Mouse (Mus musculus) macrophage (primary cell): Measurements from ENCODE around the gene Pou2f1. TPM values are rescaled to one million over a fixed set of nuclear protein-coding genes. Genes with fewer than 3 reads are reported as not detected.

Experiments
- H3K27ac ChIP-seq: fragments of 350-480 bp; formaldehyde crosslinking; 2 replicates; pipeline ENCODE4 v1.9.0; 2021
- H3K36me3 ChIP-seq: fragments of 350-480 bp; formaldehyde crosslinking; 2 replicates; pipeline ENCODE4 v1.9.0; 2021; ENCODE audit errors: inconsistent target
- H3K4me3 ChIP-seq: fragments of 350-480 bp; formaldehyde crosslinking; 2 replicates; pipeline ENCODE4 v1.9.0; 2021; ENCODE audit errors: inconsistent target
- H3K79me2 ChIP-seq: fragments of 350-480 bp; formaldehyde crosslinking; 2 replicates; pipeline ENCODE4 v1.9.0; 2021; ENCODE audit errors: inconsistent target
- WGBS: methylation state at CpG from one replicate; pipeline ENCODE4 v1.1.7; 2026; ENCODE audit warnings: inconsistent platforms; ENCODE audit not compliant: missing documents; 5-methylcytosine and 5-hydroxymethylcytosine counted together
- polyA plus RNA-seq: library from polyadenylated mRNA; stranded (reverse); fragments of 250-400 nt; gene quantifications from 3 replicates; pipeline ENCODE4 v1.2.4, GENCODE M21; 2018; ENCODE audit warnings: inconsistent platforms

Pou2f1 gene
- polyA plus RNA-seq, 1 experiment from 2014 or later, result 6.4 TPM

DNA sequence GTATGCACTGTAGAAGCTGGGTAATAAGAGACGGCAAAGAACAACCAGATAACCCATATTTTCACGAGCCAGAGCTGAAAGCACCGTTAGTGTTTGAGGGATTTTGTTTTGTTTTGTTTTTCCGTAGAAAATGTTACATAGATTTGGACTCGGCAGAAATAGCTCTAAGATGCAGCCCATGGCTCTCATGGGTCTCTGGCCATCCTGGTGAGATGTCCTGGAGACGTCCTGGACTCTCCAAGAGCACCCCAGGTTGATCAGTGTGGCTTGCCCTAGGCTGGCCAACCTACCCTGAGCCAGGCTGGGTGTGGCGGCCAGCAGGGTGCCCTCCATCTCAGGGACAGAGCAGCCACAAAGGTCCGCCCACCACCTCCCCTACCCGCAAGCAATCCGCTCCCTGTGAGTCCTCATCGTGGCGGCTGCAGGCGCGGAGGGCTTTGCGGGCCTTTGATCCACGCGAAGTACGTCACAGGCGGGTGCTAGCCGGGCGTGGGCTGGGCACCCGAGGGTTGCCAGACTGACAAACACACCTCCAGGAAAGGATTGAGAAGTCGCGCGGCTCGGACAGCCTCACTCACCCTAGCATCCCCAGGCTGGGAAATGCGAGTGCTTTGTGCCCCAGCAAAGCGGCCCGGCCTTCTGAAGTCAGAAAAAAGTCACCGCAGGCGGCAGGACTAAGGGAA lies 161.8 kb downstream of the Pou2f1 start:
- H3K27ac ChIP-seq, result no peak overlapping the region
- H3K79me2 ChIP-seq, result no peaks in the 10 kb centered on the region
- whole genome bisulfite sequencing, result 20% methylated on average over 31 of the region's 31 CpGs
- H3K36me3 ChIP-seq, result no peaks in the 10 kb centered on the region
- no peak overlapping the region for H3K4me3 ChIP-seq

DNA sequence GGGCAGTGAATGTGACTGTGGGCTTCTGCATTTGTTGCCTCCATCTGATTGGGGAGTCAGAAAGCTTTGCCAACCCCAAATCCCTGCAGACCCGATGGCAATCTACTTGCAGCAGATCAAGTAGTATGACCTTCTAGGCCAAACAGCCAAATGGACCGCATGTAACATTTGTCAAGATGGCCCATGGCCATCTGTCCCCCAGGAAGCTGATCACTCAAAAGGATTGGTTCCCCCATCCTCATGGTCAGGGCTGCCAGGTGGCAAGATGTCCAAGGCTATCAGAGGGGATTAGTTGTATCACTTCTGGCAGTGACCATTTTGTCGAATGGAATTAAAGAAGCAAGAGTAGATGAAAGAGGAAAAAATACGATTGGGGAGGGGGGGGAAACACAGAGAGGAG lies 163.3 kb downstream of the Pou2f1 start:
- Histone ChIP-seq H3K27ac (no peak overlapping the region), H3K79me2 (no peaks in the 10 kb centered on the region), H3K36me3 (no peaks in the 10 kb centered on the region), H3K4me3 (no peak overlapping the region)
- 90% methylated on average over 4 of the region's 4 CpGs for WGBS

DNA sequence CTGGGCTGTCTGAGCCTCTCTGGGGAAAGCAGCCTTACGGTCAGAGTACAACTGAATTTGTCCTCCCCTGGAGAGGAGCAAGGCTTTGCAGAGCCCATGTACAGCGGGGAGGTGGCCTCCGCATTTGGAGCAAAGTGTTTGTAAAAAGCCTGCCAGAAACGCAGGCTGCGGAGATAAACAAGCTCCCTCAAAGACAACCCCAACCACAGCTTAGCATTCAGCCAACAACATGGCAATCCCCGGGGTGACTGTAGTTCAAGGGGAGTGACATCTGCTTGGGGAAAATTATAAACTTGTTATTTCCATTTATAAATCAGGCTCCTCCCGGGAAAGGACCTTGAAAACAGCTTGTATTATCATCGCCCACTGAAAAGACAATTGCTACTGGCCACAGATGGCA lies 164.9 kb downstream of the Pou2f1 start:
- H3K79me2 ChIP-seq, result no peaks in the 10 kb centered on the region
- no peaks in the 10 kb centered on the region for H3K36me3 ChIP-seq
- no peak overlapping the region for H3K27ac ChIP-seq
- WGBS, result 88% methylated on average over 8 of the region's 8 CpGs
- H3K4me3 ChIP-seq, result no peak overlapping the region

DNA sequence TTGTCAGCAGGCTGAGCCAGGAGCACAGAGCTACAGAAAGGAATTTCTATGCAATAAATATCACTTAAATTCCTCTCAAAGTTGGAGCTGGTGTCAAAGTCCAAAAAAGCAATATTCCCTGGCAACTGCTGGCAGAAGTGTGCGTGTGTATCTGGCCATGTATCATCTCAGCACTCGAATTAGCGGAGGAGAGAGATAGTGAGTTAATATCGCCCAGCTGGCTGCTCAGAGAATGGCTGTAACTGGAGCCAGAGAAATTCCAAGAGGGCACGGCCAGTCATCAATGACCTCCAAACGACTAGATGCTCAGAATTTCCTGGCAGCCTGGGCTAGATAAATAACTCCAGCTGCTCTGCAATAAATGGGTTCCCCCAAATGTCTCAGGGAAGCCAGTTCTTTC lies 166.0 kb downstream of the Pou2f1 start:
- H3K4me3 ChIP-seq, result no peak overlapping the region
- no peaks in the 10 kb centered on the region for H3K79me2 ChIP-seq
- no peaks in the 10 kb centered on the region for H3K36me3 ChIP-seq
- no peak overlapping the region for H3K27ac ChIP-seq
- 84% methylated on average over 6 of the region's 6 CpGs for WGBS

DNA sequence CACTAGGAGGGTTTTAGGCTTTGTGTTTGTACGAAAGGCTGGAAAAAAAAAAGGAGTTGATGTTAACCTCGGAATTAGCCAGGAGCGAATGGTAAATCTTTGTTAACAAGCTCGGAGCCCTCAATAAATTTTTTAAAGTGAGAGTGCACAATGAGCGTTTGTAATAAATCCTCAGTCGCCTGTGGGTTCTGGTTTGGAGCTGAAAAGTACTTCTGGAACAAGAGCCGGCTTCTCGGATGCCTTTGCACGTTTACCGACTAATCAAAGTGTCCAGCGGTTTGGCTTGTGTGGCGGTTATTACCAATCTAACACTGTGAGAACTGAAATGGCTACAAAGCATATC lies 167.9 kb downstream of the Pou2f1 start:
- WGBS, result 89% methylated on average over 11 of the region's 12 CpGs
- H3K4me3 ChIP-seq, result no peak overlapping the region
- H3K36me3 ChIP-seq, result no peaks in the 10 kb centered on the region
- no peak overlapping the region for H3K27ac ChIP-seq
- no peaks in the 10 kb centered on the region for H3K79me2 ChIP-seq

DNA sequence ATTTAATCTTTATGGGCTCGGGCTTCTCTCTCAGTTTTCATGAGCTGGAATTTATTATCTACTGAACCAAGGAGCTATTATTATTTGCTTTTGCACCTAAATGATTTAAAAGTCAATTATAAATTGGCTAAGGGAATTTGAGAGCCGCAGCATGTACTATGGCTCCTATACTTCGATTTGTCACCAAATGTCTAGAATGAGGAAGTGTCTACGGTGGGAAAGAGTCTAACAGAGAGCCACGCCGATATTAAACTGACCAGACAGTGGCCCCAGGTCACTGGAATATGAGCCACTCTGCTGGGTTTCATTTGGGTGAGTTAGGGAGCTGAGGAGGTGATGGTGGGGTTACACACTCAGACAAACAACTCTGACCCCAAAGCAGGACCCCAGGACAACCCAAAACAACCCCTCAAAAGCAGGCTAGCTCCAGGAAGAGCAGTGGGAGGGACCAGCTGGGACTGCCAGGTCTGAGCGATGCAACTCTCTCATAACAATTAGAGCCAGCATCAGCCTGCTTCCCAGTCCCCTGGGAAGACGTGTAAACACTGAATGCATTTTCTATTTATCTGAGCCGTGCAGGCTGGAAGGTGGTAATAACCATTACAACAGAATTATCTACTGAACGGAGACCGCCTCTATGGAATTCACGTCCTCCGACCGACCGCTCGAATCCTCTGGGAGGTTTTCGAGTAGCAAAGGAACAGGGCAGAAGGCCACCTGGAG lies 168.4 kb downstream of the Pou2f1 start:
- Histone ChIP-seq H3K27ac (no peak overlapping the region), H3K79me2 (no peaks in the 10 kb centered on the region), H3K4me3 (no peak overlapping the region), H3K36me3 (no peaks in the 10 kb centered on the region)
- 54% methylated on average over 17 of the region's 17 CpGs for WGBS

DNA sequence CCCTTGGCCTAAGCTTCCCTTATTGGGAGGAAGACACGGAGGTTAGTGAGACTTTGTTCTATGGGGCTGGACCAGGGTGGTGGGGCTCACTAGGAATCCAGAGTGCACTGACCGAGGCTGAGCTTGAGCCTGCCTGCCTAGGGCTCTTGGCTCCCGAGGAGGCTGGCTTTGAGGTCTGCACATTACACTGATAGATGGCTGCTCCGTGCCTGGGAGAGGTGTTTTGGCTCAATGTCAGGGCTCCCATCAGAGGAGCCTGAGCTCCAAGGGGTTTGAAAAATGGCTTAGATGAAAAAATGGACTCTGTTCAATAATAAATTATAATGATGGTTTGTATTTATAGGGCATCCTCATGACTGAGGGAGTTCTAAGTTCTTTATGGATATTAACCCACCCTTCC lies 169.2 kb downstream of the Pou2f1 start:
- Histone ChIP-seq H3K27ac (no peak overlapping the region), H3K4me3 (no peak overlapping the region), H3K79me2 (no peaks in the 10 kb centered on the region), H3K36me3 (no peaks in the 10 kb centered on the region)
- 87% methylated on average over 4 of the region's 4 CpGs for whole genome bisulfite sequencing

DNA sequence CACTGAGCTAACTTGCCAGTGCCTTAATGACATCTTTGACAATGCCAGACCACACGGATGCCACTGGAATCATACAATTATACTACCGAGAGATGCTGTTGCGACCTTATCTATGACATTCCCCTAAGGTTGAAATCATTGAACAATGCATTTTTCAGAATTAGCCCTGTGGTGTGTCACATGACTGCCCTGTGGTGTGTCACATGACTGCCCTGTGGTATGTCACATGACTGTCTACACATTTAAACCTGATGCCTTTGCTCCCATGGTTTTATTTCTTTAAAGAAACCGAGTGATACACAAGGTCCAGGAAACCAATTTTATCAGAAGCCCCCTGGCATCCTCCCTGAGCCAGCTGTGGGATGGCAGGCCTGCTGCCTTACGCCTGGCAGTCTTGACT lies 172.6 kb downstream of the Pou2f1 start:
- H3K79me2 ChIP-seq, result no peaks in the 10 kb centered on the region
- 84% methylated on average over 5 of the region's 5 CpGs for WGBS
- no peak overlapping the region for H3K4me3 ChIP-seq
- no peak overlapping the region for H3K27ac ChIP-seq
- H3K36me3 ChIP-seq, result no peaks in the 10 kb centered on the region

DNA sequence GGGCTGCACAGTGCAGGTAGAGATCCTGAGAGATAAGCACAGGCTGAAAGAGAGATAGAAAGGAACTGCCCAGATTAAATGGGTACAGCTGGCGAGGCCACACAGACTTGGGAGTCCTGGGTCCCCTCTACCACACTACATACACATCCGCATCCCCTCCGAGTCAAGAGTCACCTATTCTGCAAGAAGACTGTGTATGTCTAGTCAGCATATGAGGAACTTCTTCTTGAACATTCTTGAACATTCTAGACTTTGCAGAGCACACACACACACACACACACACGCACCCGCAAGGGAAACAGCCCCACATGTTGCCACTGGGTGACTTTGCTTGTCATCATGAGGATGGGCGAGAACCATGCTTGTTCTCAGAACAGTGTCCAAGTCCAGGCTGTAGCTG lies 173.9 kb downstream of the Pou2f1 start:
- no peaks in the 10 kb centered on the region for H3K36me3 ChIP-seq

DNA sequence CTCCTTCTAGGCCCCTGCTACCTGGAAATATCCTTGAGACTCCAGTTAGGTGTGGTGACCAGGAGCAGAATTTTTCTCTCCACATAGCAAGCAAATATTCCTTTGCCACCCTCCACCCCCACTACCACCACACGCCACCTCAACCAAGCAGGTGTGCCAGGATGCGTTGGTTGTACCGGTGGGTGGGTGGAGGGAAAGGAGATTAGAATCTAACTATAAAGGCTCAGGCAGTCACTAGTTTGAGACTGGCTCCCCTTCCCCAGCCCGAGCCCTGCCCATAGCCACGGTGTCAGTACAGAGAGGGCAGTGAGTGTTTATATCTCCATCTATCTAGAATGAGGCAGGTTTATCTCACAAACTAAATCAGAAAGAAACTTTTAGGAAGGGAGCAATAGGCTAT lies 174.3 kb downstream of the Pou2f1 start:
- H3K36me3 ChIP-seq, result no peaks in the 10 kb centered on the region
- 97% methylated on average over 5 of the region's 5 CpGs for WGBS
- no peak overlapping the region for H3K27ac ChIP-seq
- H3K4me3 ChIP-seq, result no peak overlapping the region
- H3K79me2 ChIP-seq, result no peaks in the 10 kb centered on the region

More for the DNA sequence above, 173.9 kb downstream of the Pou2f1 start:
- WGBS, result 74% methylated on average over 6 of the region's 6 CpGs
- Histone ChIP-seq H3K4me3 (no peak overlapping the region), H3K27ac (no peak overlapping the region), H3K79me2 (no peaks in the 10 kb centered on the region)

DNA sequence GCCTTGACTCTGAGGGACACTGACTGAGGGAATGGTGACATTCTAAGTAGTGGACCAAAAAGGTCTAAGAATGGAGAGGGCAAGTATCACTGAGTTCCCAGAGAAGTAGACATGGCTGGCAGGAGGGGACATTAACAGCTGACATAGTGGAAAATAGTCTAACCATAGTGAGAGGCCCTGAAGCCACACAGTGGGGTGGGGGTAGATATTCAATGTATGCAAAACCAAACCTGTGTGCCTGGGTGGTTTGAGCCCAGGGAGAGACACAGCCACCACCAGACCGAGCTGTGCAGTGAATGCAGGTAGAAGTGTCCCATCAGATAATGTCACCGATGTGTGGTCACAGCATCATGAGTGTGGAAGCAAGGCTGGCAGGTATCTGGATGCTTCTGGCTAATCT lies 180.4 kb downstream of the Pou2f1 start:
- 93% methylated on average over 2 of the region's 2 CpGs for WGBS
- Histone ChIP-seq H3K4me3 (no peak overlapping the region), H3K79me2 (no peaks in the 10 kb centered on the region), H3K36me3 (no peaks in the 10 kb centered on the region), H3K27ac (no peak overlapping the region)

DNA sequence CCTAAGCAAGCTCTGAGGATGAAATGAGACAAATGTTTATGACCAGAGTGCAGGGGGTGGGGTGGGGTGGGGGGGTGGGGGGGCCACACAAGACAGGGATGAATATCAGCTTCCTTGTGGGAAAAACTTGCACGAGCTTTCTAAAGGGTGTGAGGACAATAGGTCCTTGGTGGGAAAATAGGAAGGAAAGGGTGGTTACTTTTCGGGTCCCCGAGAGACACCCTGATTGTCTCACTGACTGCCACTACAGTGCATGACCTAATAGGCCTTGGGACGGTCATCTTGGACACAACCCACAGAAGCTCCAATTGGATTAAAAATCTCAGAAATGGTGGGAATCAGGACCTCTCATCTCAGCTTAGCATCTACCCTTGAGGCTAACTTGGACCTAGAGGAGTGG lies 183.3 kb downstream of the Pou2f1 start:
- Histone ChIP-seq H3K36me3 (no peaks in the 10 kb centered on the region), H3K79me2 (no peaks in the 10 kb centered on the region), H3K4me3 (no peak overlapping the region), H3K27ac (no peak overlapping the region)
- 74% methylated on average over 4 of the region's 4 CpGs for whole genome bisulfite sequencing

DNA sequence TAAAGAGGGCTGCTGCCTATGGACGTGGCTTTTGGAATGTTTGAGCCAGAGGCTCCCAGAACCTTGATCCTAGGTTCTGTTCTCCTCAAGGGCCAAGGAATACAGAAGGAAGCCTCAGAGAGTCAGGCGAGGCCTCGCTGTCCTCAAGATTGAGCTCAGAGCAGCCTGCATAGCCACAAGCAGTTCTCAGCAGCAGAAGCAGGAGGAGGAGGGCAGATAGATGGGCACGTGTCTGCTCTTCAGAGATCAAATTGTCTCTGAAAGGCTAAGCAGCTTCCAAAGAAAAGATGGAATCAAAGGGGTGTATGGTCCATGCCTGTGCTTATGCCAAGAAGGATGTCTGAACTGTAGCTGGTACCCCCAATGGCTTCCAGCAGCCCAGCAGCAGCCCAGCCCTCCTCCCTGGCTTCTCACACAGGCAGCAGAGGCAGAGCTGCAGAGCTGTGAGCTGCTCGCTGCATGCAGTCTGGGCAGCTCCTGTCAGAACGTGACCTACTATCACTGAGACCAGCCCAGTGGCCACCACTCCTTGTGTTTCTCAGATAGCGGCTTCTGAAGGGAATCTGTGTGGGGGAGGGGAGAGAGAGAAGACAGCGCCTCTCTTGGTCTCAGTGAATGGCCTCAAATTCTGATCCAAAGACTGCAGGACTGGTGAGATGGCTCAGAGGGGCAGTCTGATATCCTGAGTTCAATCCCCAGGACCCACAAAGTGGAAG lies 184.2 kb downstream of the Pou2f1 start:
- no peaks in the 10 kb centered on the region for H3K36me3 ChIP-seq
- 93% methylated on average over 8 of the region's 8 CpGs for WGBS
- H3K4me3 ChIP-seq, result no peak overlapping the region
- no peak overlapping the region for H3K27ac ChIP-seq
- no peaks in the 10 kb centered on the region for H3K79me2 ChIP-seq

DNA sequence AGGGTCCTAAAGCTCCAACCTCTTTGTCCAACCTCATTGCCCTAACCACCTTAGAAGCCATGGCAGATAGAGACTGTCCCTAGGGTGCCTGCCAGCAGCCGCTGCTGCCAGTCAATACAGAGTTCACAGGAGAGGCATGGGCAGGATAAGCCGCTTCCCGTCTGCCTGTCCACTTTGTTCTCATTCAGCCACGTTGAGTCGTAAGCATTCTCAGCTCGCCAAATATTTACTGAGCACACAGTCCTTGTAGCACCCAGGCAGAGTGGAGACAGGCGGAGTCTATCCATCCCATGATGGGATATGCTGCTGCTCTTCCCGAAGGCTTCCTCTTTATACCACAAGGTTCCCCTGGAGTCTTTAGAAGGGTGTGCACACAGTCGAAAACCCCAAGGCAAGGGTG lies 185.2 kb downstream of the Pou2f1 start:
- 77% methylated on average over 9 of the region's 9 CpGs for WGBS
- Histone ChIP-seq H3K27ac (no peak overlapping the region), H3K4me3 (no peak overlapping the region), H3K36me3 (no peaks in the 10 kb centered on the region), H3K79me2 (no peaks in the 10 kb centered on the region)

DNA sequence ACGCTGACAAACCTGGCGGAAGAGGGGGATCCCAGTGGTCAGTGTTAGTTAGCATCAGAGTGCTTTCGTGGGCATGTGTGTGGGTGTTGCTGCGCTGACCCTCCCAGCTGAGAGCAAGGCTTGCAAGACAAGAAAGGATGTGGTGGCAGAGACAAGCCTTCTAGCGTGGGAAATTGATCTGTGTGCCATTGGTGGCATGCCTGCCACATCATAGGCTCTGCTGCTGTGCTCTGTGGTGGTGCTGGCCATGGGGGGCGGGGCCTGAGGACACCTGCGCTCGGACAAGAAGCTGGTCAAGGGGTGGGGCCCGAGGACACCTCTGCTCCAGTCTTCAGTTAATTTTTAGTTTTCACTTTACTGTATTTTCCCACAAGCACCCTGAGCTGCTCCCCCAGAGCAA lies 186.1 kb downstream of the Pou2f1 start:
- H3K36me3 ChIP-seq, result no peaks in the 10 kb centered on the region
- 90% methylated on average over 9 of the region's 9 CpGs for WGBS
- H3K4me3 ChIP-seq, result no peak overlapping the region
- no peaks in the 10 kb centered on the region for H3K79me2 ChIP-seq
- H3K27ac ChIP-seq, result no peak overlapping the region
